Comparison of ENCODE assay signal across 8 mouse cellular contexts in the genomic region with DNA sequence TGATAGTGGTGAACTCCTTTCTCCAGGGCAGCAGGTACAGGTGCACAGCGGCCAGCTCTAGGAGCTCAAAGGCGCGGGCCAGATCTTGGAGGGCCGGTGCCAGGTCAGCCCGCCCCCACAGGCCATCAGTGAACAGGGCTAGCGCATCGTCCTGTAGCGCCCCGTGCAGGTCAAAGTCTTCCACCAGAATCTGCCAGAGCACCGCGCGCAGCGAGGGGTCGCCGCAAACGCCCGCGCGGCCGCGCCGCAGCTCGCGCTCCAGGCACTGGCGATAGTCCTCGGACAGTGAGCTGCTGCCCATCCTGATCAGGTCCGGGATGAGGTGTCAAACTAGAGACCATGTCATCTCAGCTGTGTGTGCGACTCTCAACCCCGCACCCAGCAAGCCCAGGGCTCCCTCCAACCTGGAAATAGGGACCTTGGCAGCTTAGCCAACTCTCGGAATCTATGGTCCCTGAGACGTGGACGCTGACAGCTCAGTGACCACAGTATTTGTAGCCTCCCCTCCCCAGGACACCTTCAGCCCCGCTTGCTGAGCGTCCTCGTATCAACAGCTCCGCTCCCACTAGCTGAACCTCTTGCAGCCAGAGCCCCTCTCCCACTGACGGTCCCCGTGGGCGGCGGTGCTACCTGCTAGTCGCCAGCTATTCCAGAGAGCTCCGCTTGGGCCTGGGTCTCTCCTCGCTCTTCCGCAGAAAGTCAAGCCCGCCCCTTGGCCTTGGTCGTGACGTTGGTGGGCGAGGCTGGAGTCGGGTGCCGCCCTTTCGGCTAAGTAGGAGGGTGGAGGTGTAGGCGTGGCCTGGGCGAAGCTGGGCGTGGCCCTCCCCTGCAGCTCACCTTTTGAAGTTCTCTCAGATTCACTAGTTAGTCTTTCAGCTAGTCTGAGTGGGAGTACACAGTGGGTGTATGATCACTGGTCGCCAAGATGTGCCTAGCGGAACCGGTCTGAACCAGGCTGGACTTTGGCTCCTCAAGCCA. TPM values are rescaled to one million over a fixed set of nuclear protein-coding genes. Genes with fewer than 3 reads are reported as not detected.
DNase-seq lines count a peak whose midpoint lies in the region; ATAC-seq lines count a peak whose summit lies in the region.

TSS of gene Spata2l (minus strand) at position 714 of the 978 bp plus-strand sequence.

- no peak within 1 kb of the TSS for H3K27ac ChIP-seq in hindbrain, embryonic 13.5 days

- no peaks in the 10 kb centered on the region for H3K9me3 ChIP-seq in hindbrain, embryonic 13.5 days

- WGBS in hindbrain, embryonic 13.5 days = 2% methylated on average over 57 of the region's 57 CpGs

- peak; percentile 94 for DNase-seq in T-cell, adult 2 months (ENCODE audit: low spot score)
- DNase-seq in cerebellum, postnatal 25 days = peak; percentile 83 to 90
- DNase-seq in frontal cortex, postnatal 25 days (ENCODE audit: low spot score in 2 of 2) = peak; percentile 57 to 73
- DNase-seq in layer of hippocampus, postnatal 36 days = peak; percentile 84 to 86
- DNase-seq in lung, postnatal 25 days (ENCODE audit: low spot score) = peak; percentile 89
- peak; percentile 89 for DNase-seq in retina, embryonic 14.5 days (ENCODE audit: low spot score)
- peak; percentile 96 for DNase-seq in thymus, postnatal 36 days

- peak within 1 kb of the TSS; percentile 73 for H3K9ac ChIP-seq in hindbrain, embryonic 13.5 days

- H3K4me3 ChIP-seq in hindbrain, embryonic 13.5 days = peak within 1 kb of the TSS; percentile 47

- peaks cover 45% of the 10 kb centered on the region for H3K27me3 ChIP-seq in hindbrain, embryonic 13.5 days

- peaks cover 34% of the 10 kb centered on the region for H3K4me1 ChIP-seq in hindbrain, embryonic 13.5 days (replicated peaks)

- no peaks in the 10 kb centered on the region; the same call in 1 of the 2 replicates for H3K36me3 ChIP-seq in hindbrain, embryonic 13.5 days

- peak within 1 kb of the TSS; percentile 77 for H3K4me2 ChIP-seq in hindbrain, embryonic 13.5 days

- ATAC-seq in hindbrain, embryonic 13.5 days (ENCODE audit: low FRiP score) = peak; percentile 77

RNA-seq across cellular contexts. Expression of gene Spata2l, which starts in this region (rescaled TPM):
- 4.1 and 4.4 TPM in 2 replicates for polyA plus RNA-seq in hindbrain, embryonic 13.5 days (2015; fragmentation: Nextera tagmentation; extraction: Ambion mirVana)
- 10 to 100 TPM; 80.7 to 81.4 TPM for total RNA-seq in layer of hippocampus, postnatal 36 days (2021)
